Mouse (Mus musculus) liver, embryonic 14.5 days (tissue): Measurements from ENCODE around the gene Olfr699. TPM values are rescaled to one million over a fixed set of nuclear protein-coding genes. Genes with fewer than 3 reads are reported as not detected.
"Not testable (repeated sequence)": the region's sequence is repeated elsewhere in the genome, so short reads cannot be mapped to it uniquely, and the experiment has no call there.

Experiments used
- ATAC-seq: fragments of 200-750 bp; cut with Nextera tagmentation; 2 replicates; pipeline ENCODE4 v1.8.0; 2017; ENCODE audit warnings: moderate number of reproducible peaks, mild to moderate bottlenecking, moderate library complexity; ENCODE audit not compliant: insufficient read depth
- DNase-seq, 3 experiments: peaks; one replicate each; pipeline ENCODE4 v3.0.0-alpha.2; 2012 to 2013; ENCODE audit warnings: low read depth in 3 of 3, low spot score in 3 of 3
- H3K27ac ChIP-seq: fragments of 300-500 bp; sonication (generic); 2 replicates; pipeline ENCODE4 v1.5.1; 2014; ENCODE audit warnings: moderate library complexity, mild to moderate bottlenecking, control low read depth, inconsistent platforms
- H3K27me3 ChIP-seq: fragments of 300-500 bp; sonication (generic); 2 replicates; pipeline ENCODE4 v1.6.1; 2014; ENCODE audit warnings: mild to moderate bottlenecking, low read length, moderate library complexity; ENCODE audit not compliant: control insufficient read depth, insufficient read depth
- H3K36me3 ChIP-seq: fragments of 300-500 bp; sonication (generic); replicated peaks from 2 replicates; pipeline ENCODE4 v1.6.1; 2014; ENCODE audit warnings: low read depth; ENCODE audit not compliant: control insufficient read depth, insufficient read depth
- H3K4me1 ChIP-seq, 2 experiments: fragments of 200-500 bp in 1 of 2; fragments of 300-500 bp in 1 of 2; sonication (generic) in 1 of 2; replicated peaks; 2 replicates each; pipeline ENCODE4 v1.6.1; 2012 to 2014; ENCODE audit warnings: antibody characterized with exemption in 1 of 2, inconsistent platforms in 1 of 2, low read length in 1 of 2; ENCODE audit not compliant: control insufficient read depth in 2 of 2, insufficient read depth in 2 of 2
- H3K4me2 ChIP-seq: fragments of 300-500 bp; sonication (generic); 2 replicates; pipeline ENCODE4 v1.6.1; 2014; ENCODE audit warnings: low read depth, mild to moderate bottlenecking, control low read depth, moderate library complexity
- H3K4me3 ChIP-seq, 2 experiments: fragments of 200-500 bp in 1 of 2; fragments of 300-500 bp in 1 of 2; sonication (generic) in 1 of 2; 2 replicates each; pipeline ENCODE4 v1.5.1; 2012 to 2014; ENCODE audit warnings: low read depth in 2 of 2, low read length in 2 of 2, mild to moderate bottlenecking in 2 of 2, control low read depth in 1 of 2, inconsistent platforms in 1 of 2, moderate library complexity in 1 of 2; ENCODE audit not compliant: insufficient read depth in 1 of 2
- H3K9ac ChIP-seq: fragments of 300-500 bp; sonication (generic); replicated peaks from 2 replicates; pipeline ENCODE4 v1.6.1; 2014; ENCODE audit warnings: mild to moderate bottlenecking, control low read depth, moderate library complexity
- H3K9me3 ChIP-seq: fragments of 300-500 bp; sonication (generic); 2 replicates; pipeline ENCODE4 v1.6.1; 2016; ENCODE audit warnings: low read length, mixed read lengths; ENCODE audit not compliant: control insufficient read depth
- CTCF ChIP-seq: IDR thresholded peaks from 2 replicates; pipeline ENCODE4 v1.5.1; 2016; ENCODE audit warnings: antibody characterized with exemption, low read depth, control low read depth
- EP300 ChIP-seq: IDR thresholded peaks from 2 replicates; pipeline ENCODE4 v1.6.1; 2016; ENCODE audit warnings: antibody characterized with exemption, low read depth
- WGBS: fragments of 180-500 bp; shearing (Covaris S2); extraction: QIAGEN DNeasy Blood & Tissue Kit; methylation state at CpG from one replicate; pipeline ENCODE4 v1.1.7; 2014; ENCODE audit not compliant: insufficient replicate concordance; 5-methylcytosine and 5-hydroxymethylcytosine counted together
- polyA plus RNA-seq, 2 experiments: library from polyadenylated mRNA; depleted of rRNA in 1 of 2; stranded (reverse) in 1 of 2; unstranded in 1 of 2; fragments of >200 nt; fragmentation: Nextera tagmentation in 1 of 2; extraction: Ambion mirVana in 1 of 2; gene quantifications; 2 replicates each; pipeline versions ENCODE4 v1.2.1 to v1.2.3; 2012 to 2014

Olfr699 gene
- polyA plus RNA-seq, 2 experiments: not detected

DNA sequence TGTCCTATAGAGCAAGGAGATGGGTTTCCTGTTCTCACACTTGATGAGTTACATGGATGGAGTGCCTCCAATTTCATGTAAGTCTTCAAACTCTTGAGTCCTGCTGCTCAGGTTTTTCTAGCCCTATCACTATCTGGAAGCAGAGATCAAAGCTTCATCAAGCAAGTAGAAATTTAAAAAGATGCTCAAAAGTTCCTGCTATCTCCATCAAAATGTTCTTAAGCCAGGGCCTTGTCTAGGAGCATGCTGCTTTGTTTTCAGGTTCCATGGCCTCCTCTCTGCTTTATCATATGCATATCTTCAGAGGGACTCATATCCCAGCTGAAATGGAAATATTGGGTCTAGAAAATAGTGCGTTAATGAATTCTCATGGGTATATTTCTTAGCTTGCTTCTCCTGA lies 15.7 kb upstream of the Olfr699 start, which contains the start of gene Olfr700:
Gene Olfr700 (minus strand): TSS at position 101 of the 400 bp plus-strand sequence.
- Histone ChIP-seq H3K9ac (no peak within 1 kb of the TSS), H3K9me3 (no peaks in the 10 kb centered on the region), H3K4me2 (no peak within 1 kb of the TSS), H3K4me1 (no peaks in the 10 kb centered on the region), H3K27ac (no peak within 1 kb of the TSS), H3K4me3 (no peak within 1 kb of the TSS), H3K36me3 (no peaks in the 10 kb centered on the region), H3K27me3 (no peaks in the 10 kb centered on the region)
- TF ChIP-seq EP300: no peak
- no peak for TF ChIP-seq CTCF
- no peak for ATAC-seq
- 73% methylated on average over 1 of the region's 1 CpGs for WGBS
- no peak for DNase-seq

DNA sequence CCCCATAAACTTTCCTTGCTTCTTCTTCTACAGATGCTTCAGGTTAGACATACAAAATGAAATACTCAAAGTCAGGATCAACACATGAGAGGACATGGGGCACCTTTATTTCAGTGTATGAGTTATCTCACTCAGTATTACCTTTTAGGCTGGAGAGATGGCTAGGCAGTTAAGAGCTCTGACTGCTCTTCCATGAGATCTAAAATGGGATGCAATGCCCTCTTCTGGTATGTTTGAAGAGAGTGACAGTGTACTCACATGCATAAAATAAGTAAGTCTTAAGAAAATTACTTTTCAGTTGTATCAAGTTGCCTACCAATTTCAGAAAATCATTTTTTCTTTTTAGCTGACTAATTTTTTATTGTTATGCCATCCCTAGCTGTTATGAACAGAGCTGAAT lies 4.7 kb downstream of the Olfr699 start:
- Histone ChIP-seq H3K9ac (no peak overlapping the region), H3K4me3 (no peak overlapping the region), H3K27me3 (no peaks in the 10 kb centered on the region), H3K27ac (no peak overlapping the region), H3K36me3 (no peaks in the 10 kb centered on the region), H3K4me1 (no peaks in the 10 kb centered on the region), H3K4me2 (no peak overlapping the region), H3K9me3 (no peaks in the 10 kb centered on the region)
- ATAC-seq (no peak), DNase-seq (no peak)
- no peak for TF ChIP-seq CTCF
- no peak for TF ChIP-seq EP300

- ATAC-seq, H3K36me3 ChIP-seq, DNase-seq, H3K4me2 ChIP-seq, H3K27me3 ChIP-seq, H3K9ac ChIP-seq, H3K9me3 ChIP-seq, H3K27ac ChIP-seq, H3K4me3 ChIP-seq, H3K4me1 ChIP-seq: not testable (repeated sequence)
- WGBS: 84% methylated on average over 2 of the region's 2 CpGs
Measured at GRCm38 (mm10) chr7:106761008-106761407, 32.0 kb downstream of the Olfr699 start.

DNA sequence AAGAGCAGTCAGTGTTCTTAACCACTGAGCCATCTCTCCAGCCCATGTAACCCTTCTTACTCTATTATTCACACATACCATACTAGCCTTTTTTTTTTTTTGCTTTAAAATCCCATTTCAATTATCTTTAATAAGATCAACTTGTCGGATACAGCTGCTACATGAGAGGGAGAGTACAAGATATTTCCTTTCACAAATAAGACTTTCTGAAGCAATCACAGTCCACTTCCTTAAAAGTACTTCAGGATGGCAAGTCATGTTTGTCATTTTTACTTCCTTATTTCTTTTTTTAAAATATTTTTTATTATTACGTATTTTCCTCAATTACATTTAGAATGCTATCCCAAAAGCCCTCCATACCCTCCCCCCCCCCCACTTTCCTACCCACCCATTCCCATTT lies 34.2 kb downstream of the Olfr699 start:
- H3K9me3 ChIP-seq: no peaks in the 10 kb centered on the region
- DNase-seq: no peak
- no peak overlapping the region for H3K4me3 ChIP-seq
- H3K9ac ChIP-seq: no peak overlapping the region
- no peak overlapping the region for H3K27ac ChIP-seq
- no peaks in the 10 kb centered on the region for H3K4me1 ChIP-seq
- no peaks in the 10 kb centered on the region for H3K27me3 ChIP-seq
- no peak overlapping the region for H3K4me2 ChIP-seq
- no peaks in the 10 kb centered on the region for H3K36me3 ChIP-seq
- TF ChIP-seq EP300: no peak
- no peak for TF ChIP-seq CTCF
- ATAC-seq: no peak
- WGBS: 81% methylated on average over 2 of the region's 2 CpGs

GRCm38 (mm10) chr7:106755297-106755696 lies 37.7 kb downstream of the Olfr699 start, which contains the start of gene Olfr698:
TSS of gene Olfr698 (minus strand) at chr7:106755397.
- DNase-seq (no peak), ATAC-seq (no peak)
- TF ChIP-seq EP300: no peak
- TF ChIP-seq CTCF: no peak
- Histone ChIP-seq H3K27ac (no peak within 1 kb of the TSS), H3K27me3 (no peaks in the 10 kb centered on the region), H3K4me2 (no peak within 1 kb of the TSS), H3K9ac (no peak within 1 kb of the TSS), H3K4me1 (no peaks in the 10 kb centered on the region), H3K9me3 (no peaks in the 10 kb centered on the region), H3K4me3 (no peak within 1 kb of the TSS), H3K36me3 (no peaks in the 10 kb centered on the region)

GRCm38 (mm10) chr7:106745811-106746210 lies 47.2 kb downstream of the Olfr699 start:
- H3K27ac ChIP-seq: no peak overlapping the region
- H3K9ac ChIP-seq: no peak overlapping the region
- H3K4me1 ChIP-seq: no peaks in the 10 kb centered on the region
- H3K27me3 ChIP-seq: no peaks in the 10 kb centered on the region
- ATAC-seq (no peak), DNase-seq (no peak)
- H3K36me3 ChIP-seq: no peaks in the 10 kb centered on the region
- H3K9me3 ChIP-seq: no peaks in the 10 kb centered on the region
- WGBS: 68% methylated on average over 5 of the region's 5 CpGs
- TF ChIP-seq CTCF (no peak), EP300 (no peak)
- no peak overlapping the region for H3K4me2 ChIP-seq
- no peak overlapping the region for H3K4me3 ChIP-seq
